Mouse (Mus musculus) forebrain, embryonic 13.5 days (tissue): ENCODE data around the gene Celf2. TPM values are rescaled to one million over a fixed set of nuclear protein-coding genes. Genes with fewer than 3 reads are reported as not detected.

Source experiments
- ATAC-seq: fragments of 200-750 bp; cut with Nextera tagmentation; 2 replicates; pipeline ENCODE4 v1.8.0; 2017
- H3K27ac ChIP-seq: fragments of 300-500 bp; sonication (generic); 2 replicates; pipeline ENCODE4 v1.5.1; 2015; ENCODE audit warnings: inconsistent platforms, mild to moderate bottlenecking, moderate library complexity
- H3K27me3 ChIP-seq: fragments of 300-500 bp; sonication (generic); 2 replicates; pipeline ENCODE4 v1.6.1; 2015; ENCODE audit warnings: mild to moderate bottlenecking, inconsistent platforms
- H3K36me3 ChIP-seq: fragments of 300-500 bp; sonication (generic); 2 replicates; pipeline ENCODE4 v1.6.1; 2015; ENCODE audit warnings: mild to moderate bottlenecking, inconsistent platforms; ENCODE audit not compliant: poor library complexity, severe bottlenecking
- H3K4me1 ChIP-seq: fragments of 300-500 bp; sonication (generic); 2 replicates; pipeline ENCODE4 v1.6.1; 2015; ENCODE audit warnings: inconsistent platforms
- H3K4me2 ChIP-seq: fragments of 300-500 bp; sonication (generic); 2 replicates; pipeline ENCODE4 v1.6.1; 2015; ENCODE audit warnings: inconsistent platforms, mild to moderate bottlenecking, moderate library complexity
- H3K4me3 ChIP-seq: fragments of 300-500 bp; sonication (generic); 2 replicates; pipeline ENCODE4 v1.5.1; 2015; ENCODE audit warnings: mild to moderate bottlenecking, inconsistent platforms
- H3K9ac ChIP-seq: fragments of 300-500 bp; sonication (generic); 2 replicates; pipeline ENCODE4 v1.6.1; 2015; ENCODE audit warnings: mild to moderate bottlenecking, inconsistent platforms
- H3K9me3 ChIP-seq: fragments of 300-500 bp; sonication (generic); replicated peaks from 2 replicates; pipeline ENCODE4 v1.6.1; 2016; ENCODE audit warnings: inconsistent platforms
- WGBS: fragments of 180-500 bp; shearing (Covaris S2); methylation state at CpG from one replicate; pipeline ENCODE4 v1.1.7; 2015; 5-methylcytosine and 5-hydroxymethylcytosine counted together
- polyA plus RNA-seq: library from polyadenylated mRNA; unstranded; fragments of >200 nt; fragmentation: Nextera tagmentation; extraction: Ambion mirVana; gene quantifications from 2 replicates; pipeline ENCODE4 v1.2.1, GENCODE M21; 2015

The Celf2 gene
- polyA plus RNA-seq, 1 experiment from 2014 or later = 226 TPM

DNA sequence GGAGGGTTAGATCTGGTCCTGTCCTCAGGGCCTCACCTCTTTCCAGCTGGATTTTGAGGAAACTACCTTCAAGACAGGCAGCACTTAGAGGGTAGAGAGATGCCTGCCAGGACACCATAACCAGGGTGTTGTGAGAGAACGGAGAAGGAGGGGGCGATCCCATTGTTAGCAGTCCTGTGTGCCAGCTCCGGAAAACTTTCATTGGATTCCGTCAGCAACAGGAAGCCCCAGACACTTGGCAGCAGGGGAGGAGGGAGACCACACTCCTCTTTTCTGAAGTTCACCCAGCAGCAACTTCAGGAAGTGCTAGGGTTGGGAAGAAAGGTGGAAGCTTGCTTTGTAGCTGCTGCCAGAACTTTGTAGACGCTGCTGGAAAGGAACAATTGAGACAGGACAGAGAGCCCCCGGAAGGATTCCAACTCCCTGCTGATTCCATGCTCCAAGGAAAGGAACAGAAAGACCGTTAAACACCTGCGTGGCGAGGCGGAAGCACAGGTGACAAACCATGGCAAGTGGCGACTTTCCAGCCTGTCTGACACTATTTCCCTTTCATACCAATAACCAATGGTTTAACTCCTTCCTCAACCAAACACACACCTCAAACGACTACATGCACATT lies 445.7 kb downstream of the Celf2 start:
- 16% methylated on average over 12 of the region's 12 CpGs for WGBS
- Histone ChIP-seq H3K27me3 (no peaks in the 10 kb centered on the region), H3K9me3 (no peaks in the 10 kb centered on the region), H3K9ac (peak overlapping the region; percentile 43), H3K4me3 (no peak overlapping the region), H3K36me3 (no peaks in the 10 kb centered on the region), H3K4me1 (peaks cover 28% of the 10 kb centered on the region), H3K4me2 (peak overlapping the region; percentile 47), H3K27ac (peak overlapping the region; percentile 54)
- no peak for ATAC-seq

DNA sequence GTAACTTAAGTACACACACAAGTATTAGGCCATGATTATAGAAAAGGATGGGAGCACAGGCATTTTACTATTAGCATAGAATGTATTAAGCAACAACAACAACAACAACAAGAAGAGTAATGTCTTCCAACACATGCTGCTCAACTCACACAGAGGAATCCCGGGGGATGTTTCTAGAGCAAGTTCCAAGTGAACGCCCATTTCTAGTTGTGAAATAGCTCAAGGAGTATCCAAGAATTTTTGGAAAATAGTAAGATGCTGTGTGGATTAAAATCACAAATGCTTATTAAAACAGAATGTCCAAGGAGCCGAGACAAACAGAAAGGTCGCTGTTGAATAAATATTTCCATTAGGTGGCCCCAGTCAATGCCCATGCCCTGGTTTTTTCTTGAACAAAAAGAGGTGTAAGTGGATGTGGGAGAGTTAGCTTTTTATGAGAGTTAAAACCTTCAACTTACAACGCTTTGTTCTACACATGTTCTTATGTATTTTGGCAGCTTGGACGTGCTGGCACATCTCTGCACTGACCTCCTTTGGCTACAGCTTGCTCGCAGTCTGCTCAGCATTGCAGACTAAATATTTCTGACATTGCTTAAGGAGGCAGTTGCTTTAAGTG lies 448.8 kb downstream of the Celf2 start:
- Histone ChIP-seq H3K27me3 (no peaks in the 10 kb centered on the region), H3K9me3 (no peaks in the 10 kb centered on the region), H3K27ac (no peak overlapping the region), H3K4me2 (no peak overlapping the region), H3K9ac (no peak overlapping the region), H3K4me1 (peaks cover 29% of the 10 kb centered on the region), H3K36me3 (no peaks in the 10 kb centered on the region), H3K4me3 (no peak overlapping the region)
- no peak for ATAC-seq
- 86% methylated on average over 7 of the region's 7 CpGs for WGBS

DNA sequence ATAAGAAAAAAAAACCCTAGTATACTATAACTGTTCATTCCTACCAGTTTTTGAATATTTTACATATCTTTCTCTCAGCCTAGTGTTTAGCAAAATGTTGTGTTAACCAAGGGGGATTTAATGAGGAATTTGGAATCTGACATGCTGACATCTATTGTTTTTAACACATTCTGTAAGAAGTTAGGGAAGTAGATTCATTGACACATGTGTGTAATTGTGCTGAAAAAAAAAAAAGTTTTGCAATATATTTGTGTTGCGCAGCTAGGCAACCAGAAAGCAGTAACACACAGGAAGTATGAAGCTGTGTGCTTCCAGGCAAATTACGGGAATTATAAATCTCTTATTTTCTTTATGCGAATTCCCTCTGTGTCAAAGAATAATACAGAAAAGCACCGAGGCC lies 453.0 kb downstream of the Celf2 start:
- Histone ChIP-seq H3K27ac (no peak overlapping the region), H3K4me1 (peaks cover 9% of the 10 kb centered on the region), H3K4me2 (no peak overlapping the region), H3K27me3 (no peaks in the 10 kb centered on the region), H3K9ac (no peak overlapping the region), H3K4me3 (no peak overlapping the region), H3K36me3 (no peaks in the 10 kb centered on the region), H3K9me3 (no peaks in the 10 kb centered on the region)
- 62% methylated on average over 4 of the region's 4 CpGs for WGBS
- ATAC-seq = no peak

DNA sequence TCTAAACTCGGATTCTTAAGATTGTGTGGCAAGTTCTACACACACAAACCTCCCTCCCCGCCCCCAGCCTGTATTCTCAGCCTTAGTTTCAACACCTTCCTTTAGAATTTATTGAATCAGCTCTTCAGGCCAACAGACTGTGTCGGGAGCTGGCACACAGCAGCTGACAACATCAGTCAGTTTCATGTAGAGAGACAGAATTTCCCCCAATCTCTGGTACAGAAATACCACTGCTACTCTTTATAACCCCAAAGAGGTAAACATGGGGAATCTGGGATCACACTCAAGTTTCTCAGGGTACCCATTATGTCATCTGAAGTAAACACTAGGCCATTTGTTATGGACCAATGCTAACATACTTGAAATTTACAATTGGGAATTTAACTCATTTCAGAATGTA lies 453.4 kb downstream of the Celf2 start:
- Histone ChIP-seq H3K9ac (no peak overlapping the region), H3K36me3 (no peaks in the 10 kb centered on the region), H3K27ac (no peak overlapping the region), H3K4me3 (no peak overlapping the region), H3K4me2 (no peak overlapping the region), H3K9me3 (no peaks in the 10 kb centered on the region), H3K27me3 (no peaks in the 10 kb centered on the region), H3K4me1 (peaks cover 9% of the 10 kb centered on the region)
- WGBS = 48% methylated on average over 3 of the region's 3 CpGs
- peak; percentile 63 for ATAC-seq

DNA sequence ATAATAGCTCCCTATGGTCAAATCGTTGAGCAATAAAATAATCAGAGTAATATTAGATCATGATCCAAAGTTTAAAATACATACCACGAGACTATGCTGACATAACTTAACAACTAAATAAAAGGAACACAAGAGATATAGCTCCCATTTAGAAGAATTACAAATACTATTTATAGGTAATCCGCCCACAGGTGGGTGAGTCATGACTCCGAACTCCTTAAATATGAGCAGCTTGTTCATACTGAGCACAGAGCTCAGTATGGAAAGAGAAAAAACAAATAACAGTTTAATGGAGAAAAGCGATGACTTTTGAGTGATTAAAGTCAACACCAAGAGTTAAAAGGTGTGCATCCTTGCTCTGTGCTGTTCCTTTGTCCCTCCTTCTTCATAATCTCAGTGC lies 458.3 kb downstream of the Celf2 start:
- Histone ChIP-seq H3K4me3 (no peak overlapping the region), H3K27me3 (no peaks in the 10 kb centered on the region), H3K9me3 (peaks cover 6% of the 10 kb centered on the region), H3K4me2 (no peak overlapping the region), H3K9ac (no peak overlapping the region), H3K4me1 (peaks cover 9% of the 10 kb centered on the region), H3K27ac (no peak overlapping the region), H3K36me3 (no peaks in the 10 kb centered on the region)
- ATAC-seq = no peak
- 95% methylated on average over 5 of the region's 5 CpGs for WGBS

DNA sequence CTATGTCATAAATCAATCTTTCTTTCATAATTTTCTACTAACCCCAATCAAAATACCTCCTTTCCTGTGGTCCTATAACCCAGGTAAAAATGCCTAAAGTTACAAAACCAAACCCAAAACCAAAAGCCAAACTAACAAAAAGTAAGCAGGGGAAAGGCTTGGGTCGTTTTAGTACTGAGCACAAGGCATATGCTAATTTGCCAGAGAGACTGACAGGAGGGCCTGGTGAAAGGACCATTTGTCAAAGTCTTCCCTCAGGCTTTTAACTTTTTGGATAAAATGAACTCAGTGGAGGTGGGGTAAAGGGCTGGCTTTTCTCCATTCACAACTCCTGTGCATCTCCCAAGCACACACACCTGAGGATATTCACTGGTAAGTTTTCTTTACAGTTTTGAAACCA lies 463.2 kb downstream of the Celf2 start:
- 8% methylated on average over 1 of the region's 1 CpGs for WGBS
- ATAC-seq = no peak
- H3K27ac ChIP-seq = peak overlapping the region; percentile 25; the same call in 1 of the 2 replicates

DNA sequence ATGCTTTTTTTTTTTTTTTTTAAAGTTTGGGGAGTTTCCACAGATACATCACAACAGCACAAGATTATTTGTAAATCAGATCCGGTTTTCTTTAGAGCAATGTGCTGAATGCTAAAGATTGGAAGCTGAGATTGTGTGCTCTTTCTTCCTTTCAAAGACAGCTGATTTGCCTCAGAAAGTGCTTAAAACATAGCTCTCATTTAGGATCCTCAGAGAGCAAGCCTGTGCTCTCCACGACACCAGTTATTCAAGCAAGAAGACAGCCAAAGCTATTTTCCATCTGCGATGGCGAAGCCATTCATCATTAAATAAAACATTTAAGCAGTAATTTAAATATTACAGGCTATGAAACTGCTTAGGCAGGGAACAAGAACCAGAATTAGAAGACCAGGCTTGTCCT lies 463.8 kb downstream of the Celf2 start:
- Histone ChIP-seq H3K4me2 (no peak overlapping the region), H3K9ac (no peak overlapping the region), H3K4me3 (no peak overlapping the region), H3K27ac (0 out of 2 replicates have a peak overlapping the region, but pooled peaks have one; percentile 25), H3K9me3 (peaks cover 6% of the 10 kb centered on the region), H3K27me3 (no peaks in the 10 kb centered on the region), H3K4me1 (peaks cover 18% of the 10 kb centered on the region), H3K36me3 (no peaks in the 10 kb centered on the region)
- no peak for ATAC-seq
- WGBS = 57% methylated on average over 4 of the region's 4 CpGs

More for the DNA sequence above, 463.2 kb downstream of the Celf2 start:
- H3K36me3 ChIP-seq = no peaks in the 10 kb centered on the region
- H3K4me1 ChIP-seq = peaks cover 18% of the 10 kb centered on the region
- H3K27me3 ChIP-seq = no peaks in the 10 kb centered on the region
- H3K9ac ChIP-seq = no peak overlapping the region
- H3K4me2 ChIP-seq = no peak overlapping the region
- no peak overlapping the region for H3K4me3 ChIP-seq
- peaks cover 6% of the 10 kb centered on the region for H3K9me3 ChIP-seq

DNA sequence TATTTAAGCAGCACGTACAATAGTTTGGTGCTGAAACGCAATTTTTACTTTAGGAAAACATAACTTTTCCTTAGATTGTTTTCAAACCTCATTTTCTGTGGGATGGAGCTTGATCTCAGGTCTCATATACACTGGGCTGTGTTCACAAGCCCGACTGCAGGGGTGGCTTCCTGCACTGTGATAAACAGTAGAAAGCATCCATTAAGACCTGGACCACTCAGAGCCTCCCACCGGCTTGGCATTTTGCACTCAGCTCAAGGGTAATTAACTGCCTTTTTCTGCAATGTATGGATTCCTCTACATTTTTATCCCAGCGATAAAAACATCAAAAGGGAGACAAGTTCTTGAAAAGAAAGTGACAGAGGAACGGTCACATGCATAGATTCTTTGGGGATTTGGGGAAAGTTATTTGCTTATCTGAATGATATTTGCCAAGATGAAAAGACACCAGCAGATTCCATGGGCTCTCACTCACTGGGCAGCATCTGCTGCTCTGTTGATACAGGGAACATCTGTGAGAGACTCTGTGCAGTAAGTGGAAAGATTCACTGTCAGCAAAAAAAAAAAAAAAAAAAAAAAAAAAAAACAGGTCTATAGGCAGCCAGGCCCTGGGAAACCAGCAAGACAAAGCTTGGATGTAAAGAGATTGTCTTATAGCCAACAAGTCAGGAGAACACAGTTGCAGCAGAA lies 465.4 kb downstream of the Celf2 start:
- H3K9ac ChIP-seq = no peak overlapping the region
- H3K36me3 ChIP-seq = no peaks in the 10 kb centered on the region
- H3K4me2 ChIP-seq = no peak overlapping the region
- H3K27ac ChIP-seq = no peak overlapping the region
- 39% methylated on average over 6 of the region's 6 CpGs for WGBS
- no peak overlapping the region for H3K4me3 ChIP-seq
- ATAC-seq = no peak
- peaks cover 18% of the 10 kb centered on the region for H3K4me1 ChIP-seq
- no peaks in the 10 kb centered on the region for H3K27me3 ChIP-seq
- H3K9me3 ChIP-seq = peaks cover 6% of the 10 kb centered on the region

DNA sequence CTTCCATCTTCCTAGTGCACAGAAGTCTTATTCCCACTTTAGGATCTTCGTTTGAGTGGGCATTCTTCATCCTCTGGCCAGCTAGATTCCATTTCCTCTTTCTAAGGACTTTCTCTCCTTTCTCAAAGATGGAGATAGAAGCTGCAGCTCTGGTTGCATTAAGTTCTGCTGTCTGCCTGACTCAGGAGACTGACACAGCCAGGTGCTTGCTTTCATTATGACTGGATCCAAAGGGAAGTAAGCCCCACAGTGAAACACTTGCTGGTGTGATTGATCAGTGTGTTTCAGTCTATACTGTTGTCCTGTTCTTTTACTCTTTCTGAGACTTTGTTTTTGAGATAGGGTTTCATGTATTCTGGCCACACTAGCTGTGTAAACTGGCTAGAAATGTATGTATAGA lies 468.4 kb downstream of the Celf2 start:
- WGBS = 71% methylated on average over 1 of the region's 1 CpGs

DNA sequence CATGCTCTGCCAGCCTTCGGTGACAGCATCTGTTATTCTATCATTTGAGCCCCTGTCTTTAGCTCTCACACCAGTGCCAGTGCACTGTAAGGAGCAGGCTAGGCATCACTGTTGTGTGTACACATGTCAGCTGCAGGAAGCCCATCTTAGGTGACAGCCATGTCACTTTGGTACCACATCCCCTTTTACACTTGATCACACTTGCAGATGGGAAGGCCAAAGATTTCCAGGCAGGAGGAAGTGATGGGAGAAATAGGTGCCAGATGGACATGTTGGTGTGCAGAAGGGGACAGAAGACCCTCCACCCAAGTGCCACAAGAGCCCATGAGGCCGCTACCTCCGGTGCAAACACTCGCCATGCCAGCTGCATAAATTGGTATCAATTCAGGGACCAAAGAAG lies 470.4 kb downstream of the Celf2 start:
- WGBS = 86% methylated on average over 4 of the region's 4 CpGs
- ATAC-seq = no peak
- H3K27ac ChIP-seq = no peak overlapping the region

More for the DNA sequence above, 468.4 kb downstream of the Celf2 start:
- H3K27me3 ChIP-seq = no peaks in the 10 kb centered on the region
- ATAC-seq = no peak
- no peak overlapping the region for H3K9ac ChIP-seq
- no peak overlapping the region for H3K4me3 ChIP-seq
- peaks cover 13% of the 10 kb centered on the region for H3K4me1 ChIP-seq
- no peaks in the 10 kb centered on the region for H3K36me3 ChIP-seq
- no peak overlapping the region for H3K4me2 ChIP-seq
- H3K9me3 ChIP-seq = no peaks in the 10 kb centered on the region
- no peak overlapping the region for H3K27ac ChIP-seq

DNA sequence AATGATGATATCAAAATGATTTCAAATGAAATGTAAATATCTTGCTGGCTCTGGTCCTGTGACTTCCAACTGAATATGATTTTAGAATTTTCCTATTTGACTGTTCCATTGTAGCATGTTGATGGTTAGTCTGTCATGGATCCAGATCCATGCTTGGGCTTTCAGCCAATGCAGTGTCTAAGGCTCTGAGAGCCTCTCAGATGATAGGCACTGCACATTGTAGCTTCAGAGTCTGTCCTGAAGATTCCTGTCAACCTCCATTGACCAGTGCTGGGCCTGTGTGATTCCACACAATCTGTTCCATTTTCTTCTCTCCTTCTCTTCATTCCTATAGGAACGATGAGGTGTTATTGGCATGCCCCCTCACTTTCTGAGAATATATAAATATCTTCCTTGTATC lies 478.0 kb downstream of the Celf2 start:
- 92% methylated on average over 1 of the region's 1 CpGs for WGBS
- H3K27me3 ChIP-seq = no peaks in the 10 kb centered on the region

More for the DNA sequence above, 470.4 kb downstream of the Celf2 start:
- Histone ChIP-seq H3K9me3 (no peaks in the 10 kb centered on the region), H3K9ac (no peak overlapping the region), H3K4me2 (no peak overlapping the region), H3K36me3 (no peaks in the 10 kb centered on the region), H3K4me1 (peaks cover 5% of the 10 kb centered on the region; the same call in 1 of the 2 replicates), H3K4me3 (no peak overlapping the region), H3K27me3 (no peaks in the 10 kb centered on the region)

DNA sequence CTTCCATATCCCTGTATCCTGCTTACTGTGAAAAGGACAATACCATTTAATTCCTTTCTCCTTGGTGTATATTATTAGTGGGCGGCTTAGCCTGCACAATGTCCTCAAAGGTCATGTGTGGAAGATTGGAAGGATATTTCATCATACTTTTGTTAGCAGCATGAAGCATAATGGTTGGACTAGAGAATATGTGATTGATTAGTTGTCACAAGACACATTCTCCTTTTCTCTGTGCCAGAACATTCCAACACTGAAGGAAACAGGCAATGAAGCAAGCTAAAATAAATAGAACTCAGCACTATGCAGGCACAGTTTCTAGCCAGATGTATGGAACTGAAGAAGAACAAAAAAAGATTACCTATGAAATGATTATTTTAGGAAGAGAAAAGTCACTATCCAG lies 482.6 kb downstream of the Celf2 start:
- WGBS = 93% methylated on average over 1 of the region's 1 CpGs

More for the DNA sequence above, 478.0 kb downstream of the Celf2 start:
- no peak for ATAC-seq
- Histone ChIP-seq H3K4me2 (no peak overlapping the region), H3K4me3 (no peak overlapping the region), H3K9ac (no peak overlapping the region), H3K36me3 (no peaks in the 10 kb centered on the region), H3K4me1 (peaks cover 4% of the 10 kb centered on the region; the same call in 1 of the 2 replicates), H3K27ac (no peak overlapping the region), H3K9me3 (no peaks in the 10 kb centered on the region)

More for the DNA sequence above, 482.6 kb downstream of the Celf2 start:
- no peak overlapping the region for H3K27ac ChIP-seq
- H3K36me3 ChIP-seq = no peaks in the 10 kb centered on the region
- no peak overlapping the region for H3K4me2 ChIP-seq
- H3K4me3 ChIP-seq = no peak overlapping the region
- no peaks in the 10 kb centered on the region for H3K27me3 ChIP-seq
- no peaks in the 10 kb centered on the region for H3K9me3 ChIP-seq
- H3K9ac ChIP-seq = no peak overlapping the region
- no peak for ATAC-seq
- H3K4me1 ChIP-seq = no peaks in the 10 kb centered on the region
